ENCODE assay signal across 34 mouse cellular contexts in genomic region chr13:91326834-91327233, GRCm38 (mm10).
"Had no signal": no experiment of that assay in that cellular context is flagged by ENCODE, and none has a peak within 500 bp of the region (broad histone marks: within the 10 kb centered on the region; RNA-seq: fewer than 3 reads in every experiment).

No protein-coding gene starts in this region.

- H3K9ac ChIP-seq: heart, embryonic 12.5 days; heart, embryonic 13.5 days; heart, embryonic 15.5 days; hindbrain, embryonic 12.5 days; hindbrain, embryonic 13.5 days; hindbrain, embryonic 14.5 days; hindbrain, embryonic 15.5 days; intestine, embryonic 15.5 days; kidney, embryonic 15.5 days had no signal

- H3K4me3 ChIP-seq: heart, embryonic 10.5 days; heart, embryonic 12.5 days; heart, embryonic 13.5 days; heart, embryonic 15.5 days; hindbrain, embryonic 10.5 days; hindbrain, embryonic 12.5 days; hindbrain, embryonic 13.5 days; hindbrain, embryonic 15.5 days; intestine, embryonic 15.5 days; kidney, embryonic 15.5 days; layer of hippocampus, adult 2 months had no signal

- H3K4me2 ChIP-seq: heart, embryonic 11.5 days; heart, embryonic 12.5 days; heart, embryonic 13.5 days; heart, embryonic 15.5 days; hindbrain, embryonic 12.5 days; hindbrain, embryonic 13.5 days; hindbrain, embryonic 14.5 days; hindbrain, embryonic 15.5 days; intestine, embryonic 15.5 days; kidney, embryonic 15.5 days had no signal

- H3K4me1 ChIP-seq: heart, embryonic 10.5 days; heart, embryonic 12.5 days; heart, embryonic 13.5 days; heart, embryonic 15.5 days; hindbrain, embryonic 10.5 days; hindbrain, embryonic 12.5 days; hindbrain, embryonic 13.5 days; hindbrain, embryonic 15.5 days; intestine, embryonic 15.5 days; kidney, embryonic 15.5 days had no signal

- ATAC-seq: hindbrain, embryonic 16.5 days; hindbrain, postnatal 0 days; inflammation-experienced regulatory T-cells, adult 6 months; intestine, embryonic 15.5 days; intestine, embryonic 16.5 days; intestine, postnatal 0 days had no signal

- H3K27ac ChIP-seq: heart, embryonic 10.5 days; heart, embryonic 13.5 days; heart, embryonic 15.5 days; hindbrain, embryonic 10.5 days; hindbrain, embryonic 12.5 days; hindbrain, embryonic 13.5 days; hindbrain, embryonic 14.5 days; hindbrain, embryonic 15.5 days; hindbrain, postnatal 0 days; intestine, embryonic 15.5 days; kidney, embryonic 15.5 days; kidney, postnatal 0 days; layer of hippocampus, adult 2 months had no signal

- H3K27me3 ChIP-seq: heart, embryonic 12.5 days; heart, embryonic 13.5 days; heart, embryonic 15.5 days; hindbrain, embryonic 12.5 days; hindbrain, embryonic 13.5 days; hindbrain, embryonic 15.5 days; intestine, embryonic 15.5 days; kidney, embryonic 15.5 days had no signal

- H3K9me3 ChIP-seq: heart, embryonic 10.5 days; heart, embryonic 12.5 days; heart, embryonic 13.5 days; heart, embryonic 15.5 days; hindbrain, embryonic 10.5 days; hindbrain, embryonic 12.5 days; hindbrain, embryonic 13.5 days; hindbrain, embryonic 15.5 days; intestine, embryonic 15.5 days; kidney, embryonic 15.5 days had no signal

- DNase-seq: heart, postnatal 10 days; heart, postnatal 14 days; heart, postnatal 36 days; heart, postnatal 4 days; kidney, adult 11 months; kidney, adult 18-20 months; kidney, adult 2 months; kidney, adult 8-10 months; kidney, adult 9 months; kidney, postnatal 14 days; kidney, postnatal 25 days; kidney, postnatal 36 days; kidney, postnatal 4 days; layer of hippocampus, adult 9-11 months; layer of hippocampus, postnatal 36 days had no signal

- H3K36me3 ChIP-seq: heart, embryonic 10.5 days; heart, embryonic 12.5 days; heart, embryonic 13.5 days; heart, embryonic 15.5 days; hindbrain, embryonic 10.5 days; hindbrain, embryonic 12.5 days; hindbrain, embryonic 13.5 days; hindbrain, embryonic 15.5 days; intestine, embryonic 15.5 days; kidney, embryonic 15.5 days had no signal
